Mouse (Mus musculus) small intestine, adult 2 months (tissue): ENCODE data around the gene Inha. TPM values are rescaled to one million over a fixed set of nuclear protein-coding genes. Genes with fewer than 3 reads are reported as not detected.

Experiments
- H3K27ac ChIP-seq: fragments of 200-500 bp; 2 replicates; pipeline ENCODE4 v1.5.1; 2012; ENCODE audit warnings: low read depth, low read length, control low read depth, inconsistent platforms; ENCODE audit not compliant: insufficient read depth
- H3K27me3 ChIP-seq: fragments of 200-500 bp; 2 replicates; pipeline ENCODE4 v1.6.1; 2012; ENCODE audit warnings: mild to moderate bottlenecking, moderate library complexity, low read length, inconsistent platforms; ENCODE audit not compliant: control insufficient read depth, insufficient read depth
- H3K36me3 ChIP-seq: fragments of 200-500 bp; 2 replicates; pipeline ENCODE4 v1.6.1; 2012; ENCODE audit warnings: mild to moderate bottlenecking, low read length, control low read depth, inconsistent platforms; ENCODE audit not compliant: control insufficient read depth, insufficient read depth
- H3K4me1 ChIP-seq: fragments of 200-500 bp; 2 replicates; pipeline ENCODE4 v1.6.1; 2012; ENCODE audit warnings: low read length, inconsistent platforms, mixed read lengths; ENCODE audit not compliant: control insufficient read depth, insufficient read depth, insufficient read length
- H3K4me3 ChIP-seq: fragments of 200-500 bp; 2 replicates; pipeline ENCODE4 v1.5.1; 2012; ENCODE audit warnings: low read depth, mild to moderate bottlenecking, control low read depth, inconsistent platforms, low read length, moderate library complexity
- CTCF ChIP-seq: fragments of 200-500 bp; IDR thresholded peaks from 2 replicates; pipeline ENCODE4 v1.5.1; 2012; ENCODE audit warnings: low read depth, mild to moderate bottlenecking, control low read depth, inconsistent platforms, low read length, moderate library complexity, mixed read lengths; ENCODE audit not compliant: insufficient replicate concordance, insufficient read length; ENCODE audit errors: extremely low read depth
- POLR2A ChIP-seq: fragments of 200-500 bp; IDR thresholded peaks from 2 replicates; pipeline ENCODE4 v1.6.1; 2012; ENCODE audit warnings: low read depth, mild to moderate bottlenecking, control low read depth, inconsistent platforms, low read length, moderate library complexity
- WGBS: fragments of 180-500 bp; shearing (Covaris S2); methylation state at CpG from one replicate; pipeline ENCODE4 v1.1.7; 2018; 5-methylcytosine and 5-hydroxymethylcytosine counted together
- polyA plus RNA-seq: library from polyadenylated mRNA; depleted of rRNA; stranded (reverse); fragments of >200 nt; gene quantifications from 2 replicates; pipeline ENCODE4 v1.2.3, GENCODE M21; 2012; rRNA removed

The Inha gene
- 4.2 and 6.5 TPM in 2 replicates for polyA plus RNA-seq

DNA sequence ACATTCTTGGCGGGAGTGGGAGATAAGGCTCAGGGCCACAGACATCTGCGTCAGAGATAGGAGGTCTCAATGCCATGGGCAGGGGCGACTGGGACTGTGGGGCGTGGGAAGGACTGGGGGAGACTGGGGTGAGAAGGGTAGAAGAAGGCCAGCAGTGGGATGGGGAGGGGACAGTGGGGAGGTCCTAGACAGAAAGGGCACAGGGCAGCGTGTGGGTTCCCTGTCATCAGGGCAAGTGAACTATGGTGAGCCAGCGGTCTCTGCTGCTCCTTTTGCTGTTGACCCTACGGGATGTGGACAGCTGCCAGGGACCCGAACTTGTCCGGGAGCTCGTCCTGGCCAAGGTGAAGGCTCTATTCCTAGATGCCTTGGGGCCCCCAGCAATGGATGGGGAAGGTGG, at the start of gene Inha:
Inha (plus strand) TSS at position 72 of the 400 bp plus-strand sequence.
- Histone ChIP-seq H3K4me1 (no peaks in the 10 kb centered on the region), H3K4me3 (peak within 1 kb of the TSS; percentile 66), H3K27ac (no peak within 1 kb of the TSS), H3K27me3 (peaks cover 13% of the 10 kb centered on the region), H3K36me3 (no peaks in the 10 kb centered on the region)
- no peak for TF ChIP-seq CTCF
- no peak for TF ChIP-seq POLR2A
- 73% methylated on average over 10 of the region's 10 CpGs for WGBS

DNA sequence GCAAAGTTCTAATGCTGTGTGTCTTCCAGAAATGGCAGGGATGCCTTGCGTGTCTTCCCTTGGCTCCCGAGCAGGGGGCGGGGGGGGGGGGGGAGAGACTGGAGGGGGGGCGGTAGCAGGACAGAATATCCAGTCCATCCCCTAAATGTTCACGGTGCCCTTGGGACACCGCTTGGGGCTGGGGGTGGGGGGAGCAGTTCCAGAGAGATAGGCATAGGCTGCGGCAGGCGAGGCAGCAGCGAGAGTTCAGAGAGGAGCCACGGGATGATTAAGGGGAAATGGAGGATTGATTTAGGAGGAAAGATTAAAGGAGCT, 49.2 kb upstream of the Inha start:
- WGBS, result 11% methylated on average over 10 of the region's 10 CpGs
- H3K4me1 ChIP-seq, result peaks cover 5% of the 10 kb centered on the region
- peaks cover 29% of the 10 kb centered on the region for H3K27me3 ChIP-seq
- H3K36me3 ChIP-seq, result no peaks in the 10 kb centered on the region
- TF ChIP-seq POLR2A (no peak), CTCF (no peak)
- no peak overlapping the region for H3K27ac ChIP-seq
- H3K4me3 ChIP-seq, result no peak overlapping the region

DNA sequence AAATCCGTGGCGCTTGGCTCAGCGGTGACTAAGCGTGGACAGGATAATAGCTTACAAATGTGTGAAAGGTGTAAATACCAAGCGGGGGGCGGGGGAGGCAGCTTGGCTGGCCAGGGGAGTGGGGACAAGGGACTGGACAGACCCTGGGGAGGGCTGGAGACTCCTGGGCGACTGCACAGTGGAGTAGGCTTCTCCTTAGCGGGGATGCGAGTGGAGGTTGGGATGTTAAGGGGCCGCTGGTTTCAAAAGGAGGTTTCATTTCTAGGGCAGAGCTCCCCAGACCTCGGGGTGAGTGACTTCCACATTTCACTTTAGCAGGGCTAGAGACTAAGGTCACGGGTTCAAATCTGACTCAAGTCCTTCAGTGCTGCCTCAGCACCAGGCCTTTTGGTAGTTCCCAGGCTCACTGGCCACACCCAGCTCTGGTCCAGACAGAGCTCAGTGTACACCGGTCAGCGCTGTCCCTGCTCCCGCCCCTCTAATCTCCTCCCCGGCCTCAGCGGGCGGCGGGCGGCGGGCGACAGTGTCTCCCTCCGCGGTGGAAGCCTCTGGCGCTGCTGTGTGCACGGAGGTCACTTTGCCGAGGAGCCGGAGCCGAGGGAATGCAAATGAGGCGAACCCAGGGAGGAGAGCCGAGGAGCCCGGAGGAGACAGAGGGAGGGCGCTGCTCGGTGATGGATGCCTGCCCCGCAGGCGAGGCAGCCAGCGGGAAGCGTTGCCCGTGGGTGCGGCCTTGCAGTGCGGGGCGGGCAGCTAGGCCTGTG, 48.7 kb upstream of the Inha start:
- TF ChIP-seq CTCF, result no peak
- no peak for TF ChIP-seq POLR2A
- H3K36me3 ChIP-seq, result no peaks in the 10 kb centered on the region
- H3K4me1 ChIP-seq, result peaks cover 5% of the 10 kb centered on the region
- H3K4me3 ChIP-seq, result peak overlapping the region; percentile 51
- H3K27me3 ChIP-seq, result peaks cover 29% of the 10 kb centered on the region
- 4% methylated on average over 42 of the region's 42 CpGs for WGBS
- H3K27ac ChIP-seq, result 0 out of 2 replicates have a peak overlapping the region, but pooled peaks have one; percentile 9

DNA sequence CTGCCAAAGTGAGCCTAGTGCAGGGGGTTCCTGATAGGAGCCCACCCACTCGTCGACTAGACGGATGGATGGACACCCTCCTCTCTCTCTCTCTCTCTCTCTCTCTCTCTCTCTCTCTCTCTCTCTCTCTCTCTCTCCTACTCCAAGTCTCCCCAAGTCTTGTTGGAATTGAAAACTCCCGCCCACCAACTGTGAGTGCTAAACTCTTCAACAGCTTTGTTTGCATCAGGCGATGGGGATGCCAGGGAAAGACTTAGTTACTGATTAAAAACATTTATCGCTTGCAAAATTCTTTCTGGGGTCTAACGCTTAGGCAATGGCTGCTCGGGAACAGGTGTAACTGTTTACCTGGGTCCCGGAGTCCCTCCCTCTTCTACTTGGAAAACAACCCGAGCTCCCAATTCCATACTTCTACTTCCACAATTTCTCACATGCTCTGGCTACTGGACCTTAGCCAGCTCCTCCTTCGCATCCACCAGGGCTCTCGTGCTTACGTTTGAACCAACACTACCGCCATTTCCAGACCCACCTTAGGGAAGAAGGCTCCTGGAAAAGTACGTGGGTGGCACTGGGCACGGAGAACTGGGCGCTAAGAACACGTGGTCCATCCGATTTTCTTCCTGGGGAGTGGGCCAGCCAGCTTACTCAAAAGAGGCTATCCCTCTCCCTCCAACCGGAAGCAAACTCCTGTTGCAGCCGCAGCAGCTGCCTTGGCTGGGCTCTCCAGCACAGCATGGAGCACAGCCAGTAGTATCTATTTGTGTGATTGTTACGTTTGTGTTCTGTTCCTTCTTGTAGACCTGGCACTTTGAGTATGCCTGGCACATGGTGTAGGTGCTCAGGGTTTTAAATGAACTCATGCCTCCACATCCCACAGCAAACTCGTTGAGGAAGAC, 47.8 kb upstream of the Inha start:
- Histone ChIP-seq H3K27ac (0 out of 2 replicates have a peak overlapping the region, but pooled peaks have one; percentile 9), H3K36me3 (no peaks in the 10 kb centered on the region), H3K4me1 (peaks cover 5% of the 10 kb centered on the region), H3K4me3 (peak overlapping the region; percentile 51), H3K27me3 (peaks cover 29% of the 10 kb centered on the region)
- WGBS, result 9% methylated on average over 23 of the region's 23 CpGs
- no peak for TF ChIP-seq POLR2A
- TF ChIP-seq CTCF, result no peak

DNA sequence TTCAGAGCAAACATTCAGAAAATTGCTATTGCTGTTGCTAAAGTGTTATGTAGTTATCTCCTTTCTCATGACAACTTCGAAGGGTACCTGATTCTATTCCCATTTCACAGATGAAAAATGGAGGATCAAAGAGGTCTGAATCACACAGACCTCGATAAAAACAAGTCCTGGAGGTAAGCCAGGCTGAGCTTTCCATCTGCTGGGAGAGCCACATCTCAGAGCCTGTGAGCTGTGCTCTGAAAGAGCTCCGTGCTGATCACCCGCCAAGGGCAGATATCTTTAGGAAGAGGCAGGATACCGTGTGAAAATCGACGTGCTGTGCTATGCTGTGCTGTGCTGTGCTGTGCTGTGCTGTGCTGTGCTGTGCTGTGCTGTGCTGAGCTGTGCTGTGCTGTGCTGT, 46.6 kb upstream of the Inha start:
- 44% methylated on average over 7 of the region's 7 CpGs for WGBS

DNA sequence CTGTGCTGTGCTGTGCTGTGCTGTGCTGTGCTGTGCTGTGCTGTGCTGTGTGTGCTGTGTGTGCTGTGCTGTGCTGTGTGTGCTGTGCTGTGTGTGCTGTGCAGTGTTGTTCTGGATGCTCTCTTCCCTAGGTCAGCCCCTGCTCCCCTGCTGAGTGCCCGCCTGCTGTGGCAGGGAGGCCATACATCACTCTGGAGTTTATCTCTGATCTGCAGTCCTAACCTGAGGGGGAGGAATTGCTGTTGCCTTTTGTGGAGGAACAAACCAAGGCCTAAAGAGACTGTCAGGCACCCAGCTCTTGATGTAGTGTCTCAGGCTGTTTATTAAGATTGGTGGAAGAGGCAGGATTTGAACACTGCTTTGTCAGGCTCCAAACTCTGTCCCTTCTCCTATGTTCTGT, 44.2 kb upstream of the Inha start:
- no peak overlapping the region for H3K4me3 ChIP-seq
- TF ChIP-seq CTCF, result no peak
- TF ChIP-seq POLR2A, result no peak
- H3K27ac ChIP-seq, result no peak overlapping the region
- peaks cover 5% of the 10 kb centered on the region for H3K4me1 ChIP-seq
- H3K36me3 ChIP-seq, result no peaks in the 10 kb centered on the region
- 53% methylated on average over 1 of the region's 1 CpGs for WGBS
- H3K27me3 ChIP-seq, result peaks cover 20% of the 10 kb centered on the region

More for the DNA sequence above, 46.6 kb upstream of the Inha start:
- Histone ChIP-seq H3K36me3 (no peaks in the 10 kb centered on the region), H3K27me3 (peaks cover 29% of the 10 kb centered on the region), H3K27ac (no peak overlapping the region), H3K4me3 (no peak overlapping the region), H3K4me1 (peaks cover 5% of the 10 kb centered on the region)
- TF ChIP-seq POLR2A, result no peak
- no peak for TF ChIP-seq CTCF

DNA sequence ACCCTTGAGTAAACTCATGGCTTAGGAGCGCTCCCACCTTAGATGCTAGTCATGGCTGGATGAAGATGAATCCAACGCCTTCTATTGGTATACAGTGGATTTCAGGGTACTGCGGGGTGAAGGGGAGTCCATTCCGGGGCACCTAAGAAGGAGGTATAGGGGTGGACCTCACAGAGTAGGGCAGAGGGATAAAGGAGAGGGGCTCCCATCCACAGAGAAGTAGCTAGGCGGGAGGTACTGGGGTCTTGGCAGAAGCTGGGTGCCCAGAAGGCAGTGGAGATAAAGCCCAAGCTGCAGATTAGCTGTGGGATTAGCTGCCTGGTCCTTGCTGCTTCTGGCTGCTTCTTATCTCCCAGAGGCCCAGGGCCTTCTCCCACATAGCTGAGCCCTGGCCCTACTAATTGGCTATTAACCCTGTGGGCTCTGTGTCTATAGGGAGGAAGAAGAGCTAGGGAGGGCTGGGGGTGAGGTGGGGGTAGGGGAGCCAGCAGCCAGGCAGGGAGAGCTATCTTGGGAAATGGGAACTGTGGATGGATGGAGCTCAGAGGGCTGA, 43.1 kb upstream of the Inha start:
- no peaks in the 10 kb centered on the region; the same call in 1 of the 2 replicates for H3K4me1 ChIP-seq
- no peaks in the 10 kb centered on the region for H3K36me3 ChIP-seq
- TF ChIP-seq POLR2A (no peak), CTCF (no peak)
- H3K27me3 ChIP-seq, result peaks cover 11% of the 10 kb centered on the region; the same call in 1 of the 2 replicates
- no peak overlapping the region for H3K4me3 ChIP-seq
- no peak overlapping the region for H3K27ac ChIP-seq
- WGBS, result 80% methylated on average over 5 of the region's 5 CpGs
